Mouse (Mus musculus) heart, adult 2 months (tissue): ENCODE measurements around the gene Brpf3. TPM values are rescaled to one million over a fixed set of nuclear protein-coding genes. Genes with fewer than 3 reads are reported as not detected.

ENCODE experiments used
- DNase-seq, 2 experiments: peaks; one replicate each; pipeline ENCODE4 v3.0.0; 2021
- H3K27ac ChIP-seq: fragments of 200-600 bp; 2 replicates; pipeline ENCODE4 v1.8.1; 2022
- H3K27me3 ChIP-seq: fragments of 200-500 bp; 2 replicates; pipeline ENCODE4 v1.6.1; 2012; ENCODE audit warnings: mild to moderate bottlenecking, low read length, inconsistent platforms, mixed read lengths; ENCODE audit not compliant: control insufficient read depth, insufficient read depth
- H3K36me3 ChIP-seq: fragments of 200-500 bp; 2 replicates; pipeline ENCODE4 v1.6.1; 2012; ENCODE audit warnings: low read length, inconsistent platforms; ENCODE audit not compliant: control insufficient read depth, insufficient read depth
- H3K4me1 ChIP-seq: fragments of 200-500 bp; 2 replicates; pipeline ENCODE4 v1.6.1; 2011; ENCODE audit warnings: low read length; ENCODE audit not compliant: control insufficient read depth, insufficient read depth
- H3K4me3 ChIP-seq: fragments of 200-600 bp; 2 replicates; pipeline ENCODE4 v1.8.1; 2022
- H3K79me2 ChIP-seq: fragments of 200-500 bp; replicated peaks from 2 replicates; pipeline ENCODE4 v1.6.1; 2012; ENCODE audit warnings: mild to moderate bottlenecking, inconsistent platforms, low read length, moderate library complexity, mixed read lengths; ENCODE audit not compliant: control insufficient read depth, insufficient read depth
- H3K9ac ChIP-seq: fragments of 200-500 bp; 2 replicates; pipeline ENCODE4 v1.6.1; 2012; ENCODE audit warnings: low read depth, mild to moderate bottlenecking, control low read depth, inconsistent platforms, low read length, mixed read lengths
- CTCF ChIP-seq: fragments of 200-600 bp; IDR thresholded peaks from 2 replicates; pipeline ENCODE4 v1.8.1; 2022; ENCODE audit warnings: antibody characterized with exemption, mild to moderate bottlenecking, moderate library complexity
- EP300 ChIP-seq: fragments of 200-500 bp; IDR thresholded peaks from 2 replicates; pipeline ENCODE4 v1.6.1; 2011; ENCODE audit warnings: low read depth, low read length, control low read depth; ENCODE audit not compliant: insufficient read depth
- POLR2A ChIP-seq: fragments of 200-500 bp; IDR thresholded peaks from 2 replicates; pipeline ENCODE4 v1.6.1; 2011; ENCODE audit warnings: mild to moderate bottlenecking, low read depth, low read length, control low read depth; ENCODE audit not compliant: insufficient read depth
- WGBS: fragments of 180-500 bp; shearing (Covaris S2); methylation state at CpG from one replicate; pipeline ENCODE4 v1.1.7; 2018; 5-methylcytosine and 5-hydroxymethylcytosine counted together
- intact Hi-C: fragments of 180-260 bp; cut with DNase I; formaldehyde crosslinking; loops from one replicate; pipeline ENCODE4 v1.15.1; 2025
- polyA plus RNA-seq: library from polyadenylated mRNA; depleted of rRNA; stranded (reverse); fragments of >200 nt; gene quantifications from 2 replicates; pipeline ENCODE4 v1.2.3, GENCODE M21; 2012
- total RNA-seq, 2 experiments: library from RNA; stranded (reverse); gene quantifications; 2 replicates each; pipeline ENCODE4 v1.2.3; 2021

Brpf3 gene
- total and polyA plus RNA-seq, 3 experiments = 12.0 to 15.8 (median 14.2) TPM

GRCm38 (mm10) chr17:28858205-28858604, 57.3 kb downstream of the Brpf3 start, which contains the start of gene Pnpla1:
Pnpla1 (plus strand) TSS chr17:28858411.
- no peaks in the 10 kb centered on the region for H3K4me1 ChIP-seq
- peak in 1 of 2 experiments; percentile 13 for DNase-seq
- H3K27ac ChIP-seq = no peak within 1 kb of the TSS
- TF ChIP-seq CTCF (no peak), EP300 (no peak), POLR2A (no peak)
- no peaks in the 10 kb centered on the region for H3K79me2 ChIP-seq
- no peaks in the 10 kb centered on the region for H3K27me3 ChIP-seq
- no peak within 1 kb of the TSS for H3K4me3 ChIP-seq
- no peak within 1 kb of the TSS for H3K9ac ChIP-seq
- intact Hi-C loops = no loop called here
- no peaks in the 10 kb centered on the region for H3K36me3 ChIP-seq
- 41% methylated on average over 12 of the region's 12 CpGs for WGBS

GRCm38 (mm10) chr17:28863926-28864325, 63.0 kb downstream of the Brpf3 start:
- H3K27ac ChIP-seq = no peak overlapping the region
- DNase-seq = no peak
- H3K27me3 ChIP-seq = no peaks in the 10 kb centered on the region
- TF ChIP-seq POLR2A (no peak), CTCF (no peak), EP300 (no peak)
- no peak overlapping the region for H3K4me3 ChIP-seq
- H3K9ac ChIP-seq = no peak overlapping the region
- intact Hi-C loops = no loop called here
- H3K79me2 ChIP-seq = no peaks in the 10 kb centered on the region
- WGBS = 58% methylated on average over 7 of the region's 7 CpGs
- no peaks in the 10 kb centered on the region for H3K36me3 ChIP-seq
- H3K4me1 ChIP-seq = no peaks in the 10 kb centered on the region

- TF ChIP-seq POLR2A (no peak), EP300 (no peak), CTCF (no peak)
- Histone ChIP-seq H3K27ac (no peak overlapping the region), H3K4me3 (no peak overlapping the region), H3K9ac (no peak overlapping the region), H3K36me3 (no peaks in the 10 kb centered on the region), H3K4me1 (no peaks in the 10 kb centered on the region), H3K79me2 (no peaks in the 10 kb centered on the region), H3K27me3 (no peaks in the 10 kb centered on the region)
- intact Hi-C loops = no loop called here
- 70% methylated on average over 6 of the region's 6 CpGs for WGBS
- DNase-seq = no peak
These were observed 63.6 kb downstream of the Brpf3 start for GRCm38 (mm10) chr17:28864464-28864863.

DNA sequence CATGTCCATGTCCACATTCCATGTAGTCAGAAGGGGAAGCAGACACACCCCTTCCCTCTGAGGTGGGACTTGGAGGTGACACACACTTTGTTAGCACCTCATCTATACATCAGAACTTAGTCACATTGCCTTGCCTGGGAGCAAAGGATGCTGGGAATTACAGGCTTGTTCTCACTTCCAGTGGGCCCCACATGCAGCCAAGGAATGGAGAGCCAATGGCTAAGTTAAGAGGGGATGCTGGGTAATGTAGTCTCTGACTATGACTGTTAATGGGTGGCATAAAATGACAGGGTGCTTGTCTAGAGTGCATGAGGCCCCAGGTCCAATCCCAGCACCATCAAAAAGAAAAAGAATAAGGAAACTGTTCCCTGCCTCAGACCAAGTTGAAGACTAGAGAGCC, 66.0 kb downstream of the Brpf3 start:
- Histone ChIP-seq H3K4me3 (no peak overlapping the region), H3K27ac (no peak overlapping the region), H3K79me2 (no peaks in the 10 kb centered on the region), H3K4me1 (no peaks in the 10 kb centered on the region), H3K27me3 (no peaks in the 10 kb centered on the region), H3K36me3 (no peaks in the 10 kb centered on the region), H3K9ac (no peak overlapping the region)
- TF ChIP-seq CTCF = no peak
- no peak for TF ChIP-seq POLR2A
- no peak for TF ChIP-seq EP300
- intact Hi-C loops = no loop called here
- DNase-seq = no peak

- TF ChIP-seq POLR2A = no peak
- TF ChIP-seq EP300 = no peak
- TF ChIP-seq CTCF = no peak
- H3K4me3 ChIP-seq = no peak overlapping the region
- intact Hi-C loops = no loop called here
- no peaks in the 10 kb centered on the region for H3K27me3 ChIP-seq
- no peaks in the 10 kb centered on the region for H3K4me1 ChIP-seq
- H3K36me3 ChIP-seq = no peaks in the 10 kb centered on the region
- no peak overlapping the region for H3K27ac ChIP-seq
- no peak overlapping the region for H3K9ac ChIP-seq
- 82% methylated on average over 4 of the region's 4 CpGs for WGBS
- DNase-seq = no peak
- H3K79me2 ChIP-seq = no peaks in the 10 kb centered on the region
These were observed 66.5 kb downstream of the Brpf3 start for GRCm38 (mm10) chr17:28867381-28867780.

DNA sequence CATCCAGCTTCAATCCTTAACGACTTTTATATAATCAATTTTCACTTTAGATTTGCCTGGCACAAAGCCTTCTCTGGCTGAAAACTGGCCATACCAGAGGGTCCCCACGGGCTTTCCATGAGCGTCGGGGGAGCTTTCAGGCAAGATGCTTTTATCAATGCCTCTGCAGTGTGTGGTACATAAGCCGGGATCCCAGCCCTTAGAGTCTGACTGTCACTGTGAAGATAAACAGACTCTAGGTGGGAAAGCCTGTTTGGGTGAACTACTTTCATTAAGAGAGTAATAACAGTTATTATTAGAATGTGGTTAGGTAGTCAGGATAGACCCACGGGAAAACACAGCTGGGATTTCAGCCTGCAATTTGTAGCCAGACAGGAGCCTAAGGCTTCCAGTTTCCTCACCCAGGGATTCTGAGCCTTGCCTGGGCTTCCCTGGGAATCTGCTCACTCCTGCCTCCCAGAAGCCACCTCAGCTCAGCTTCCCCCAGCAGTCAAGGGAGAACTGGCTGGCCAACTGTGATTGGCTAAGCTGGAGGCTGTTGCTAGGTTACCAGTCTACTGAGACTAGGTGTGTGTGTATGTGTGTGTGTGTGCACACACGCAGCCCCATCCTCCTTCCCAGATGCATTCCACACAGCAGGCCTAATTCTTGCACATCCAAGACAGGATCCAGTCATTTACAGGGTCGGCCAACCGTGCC, 68.7 kb downstream of the Brpf3 start:
- DNase-seq = no peak
- Histone ChIP-seq H3K4me3 (no peak overlapping the region), H3K27ac (no peak overlapping the region), H3K4me1 (no peaks in the 10 kb centered on the region), H3K9ac (no peak overlapping the region), H3K36me3 (no peaks in the 10 kb centered on the region), H3K27me3 (no peaks in the 10 kb centered on the region), H3K79me2 (no peaks in the 10 kb centered on the region)
- TF ChIP-seq POLR2A = no peak
- TF ChIP-seq EP300 = no peak
- no peak for TF ChIP-seq CTCF
- intact Hi-C loops = no loop called here
- 61% methylated on average over 9 of the region's 9 CpGs for WGBS
